Mouse (Mus musculus): ENCODE measurements around the gene Hacd2.

Hacd2 gene

GRCm38 (mm10) chr16:35007361-35007760 lies 14.9 kb upstream of the Hacd2 start:
- DNase-seq: no peak

GRCm38 (mm10) chr16:35008447-35008846 lies 13.8 kb upstream of the Hacd2 start:
- no peak for DNase-seq

- no peak for DNase-seq
Measured at GRCm38 (mm10) chr16:35013501-35013900, 8.7 kb upstream of the Hacd2 start.

GRCm38 (mm10) chr16:35016491-35016890 lies 5.7 kb upstream of the Hacd2 start:
- DNase-seq: no peak

- no peak for DNase-seq
Measured at GRCm38 (mm10) chr16:35018470-35018974, 3.7 kb upstream of the Hacd2 start.

- DNase-seq: no peak
Measured at GRCm38 (mm10) chr16:35021903-35022241, 356 bp upstream of the Hacd2 start.

- DNase-seq: peak; percentile 6 to 13
Measured at GRCm38 (mm10) chr16:35023138-35023735, 1.0 kb downstream of the Hacd2 start.

GRCm38 (mm10) chr16:35024300-35024699 lies 2.1 kb downstream of the Hacd2 start:
- peak in 1 of 2 experiments; percentile 18 for DNase-seq

- DNase-seq: no peak
Measured at GRCm38 (mm10) chr16:35025347-35025746, 3.1 kb downstream of the Hacd2 start.

- DNase-seq: no peak
Measured at GRCm38 (mm10) chr16:35033241-35033640, 11.0 kb downstream of the Hacd2 start.

GRCm38 (mm10) chr16:35033809-35034577 lies 11.8 kb downstream of the Hacd2 start:
- DNase-seq: no peak

- no peak for DNase-seq
Measured at GRCm38 (mm10) chr16:35034971-35035370, 12.7 kb downstream of the Hacd2 start.

GRCm38 (mm10) chr16:35036754-35037153 lies 14.5 kb downstream of the Hacd2 start:
- DNase-seq: no peak

- no peak for DNase-seq
Measured at GRCm38 (mm10) chr16:35038343-35039057, 16.3 kb downstream of the Hacd2 start.

- no peak for DNase-seq
Measured at GRCm38 (mm10) chr16:35040154-35040553, 17.9 kb downstream of the Hacd2 start.

GRCm38 (mm10) chr16:35041001-35041400 lies 18.8 kb downstream of the Hacd2 start:
- no peak for DNase-seq

GRCm38 (mm10) chr16:35046081-35046775 lies 24.0 kb downstream of the Hacd2 start:
- DNase-seq: no peak

- DNase-seq: no peak
Measured at GRCm38 (mm10) chr16:35047272-35047969, 25.2 kb downstream of the Hacd2 start.

- DNase-seq: peak; percentile 50 to 52
Measured at GRCm38 (mm10) chr16:35051066-35051465, 28.8 kb downstream of the Hacd2 start.

- no peak for DNase-seq
Measured at GRCm38 (mm10) chr16:35052191-35052590, 30.0 kb downstream of the Hacd2 start.

GRCm38 (mm10) chr16:35054432-35055193 lies 32.4 kb downstream of the Hacd2 start:
- no peak for DNase-seq

- DNase-seq: no peak
Measured at GRCm38 (mm10) chr16:35055194-35055506, 32.9 kb downstream of the Hacd2 start.
